Mouse (Mus musculus) G1E (cell line): ENCODE measurements around the gene Arhgap40.

ENCODE experiments used
- CTCF ChIP-seq: IDR thresholded peaks from 2 replicates; pipeline ENCODE4 v1.5.1; 2012; ENCODE audit warnings: low read depth, low read length, inconsistent platforms, mixed read lengths
- GATA1 ChIP-seq: IDR thresholded peaks from 2 replicates; pipeline ENCODE4 v1.6.1; 2012; ENCODE audit warnings: borderline replicate concordance, low read length, inconsistent platforms, mixed read lengths
- POLR2AphosphoS5 ChIP-seq: IDR thresholded peaks from 2 replicates; pipeline ENCODE4 v1.6.1; 2012; ENCODE audit warnings: low read depth, low read length, inconsistent platforms; ENCODE audit not compliant: insufficient replicate concordance

GRCm38 (mm10) chr2:158591286-158591685 is 78.7 kb downstream of the Arhgap40 start:
- TF ChIP-seq CTCF (no peak), GATA1 (no peak), POLR2AphosphoS5 (no peak)
